In genomic region chr11:103235702-103236101, GRCm38 (mm10) we compare ENCODE assay signal across 12 mouse cellular contexts. TPM values are rescaled to one million over a fixed set of nuclear protein-coding genes. Genes with fewer than 3 reads are reported as not detected.
A peak's percentile ranks its signal among the peaks of the same experiment; 100 is the strongest.
DNase-seq lines count a peak whose midpoint lies in the region; ATAC-seq and TF ChIP-seq lines count a peak whose summit lies in the region.
"Had no signal": no experiment of that assay in that cellular context is flagged by ENCODE, and none has a peak within 500 bp of the region (broad histone marks: within the 10 kb centered on the region; RNA-seq: fewer than 3 reads in every experiment).

No protein-coding gene starts in this region.

- no peak overlapping the region for H3K27ac ChIP-seq in lung, embryonic 14.5 days (ENCODE audit: low read depth)
- 0 out of 2 replicates have a peak overlapping the region, but pooled peaks have one; percentile 5 for H3K27ac ChIP-seq in heart, embryonic 15.5 days
- peak overlapping the region; percentile 38 for H3K27ac ChIP-seq in small intestine, adult 2 months (ENCODE audit: insufficient read depth, low read depth, low read length)
- H3K27ac ChIP-seq: stomach, embryonic 15.5 days had no signal

- H3K9ac ChIP-seq in lung, embryonic 14.5 days, result no peak overlapping the region; the same call in 1 of the 2 replicates
- no peak overlapping the region for H3K9ac ChIP-seq in heart, embryonic 15.5 days
- H3K9ac ChIP-seq: liver, postnatal 0 days; stomach, embryonic 15.5 days had no signal

- H3K9me3 ChIP-seq in lung, embryonic 14.5 days (ENCODE audit: low read depth, low read length), result no peaks in the 10 kb centered on the region
- no peaks in the 10 kb centered on the region for H3K9me3 ChIP-seq in heart, embryonic 15.5 days (replicated peaks)
- H3K9me3 ChIP-seq: stomach, embryonic 15.5 days had no signal

- H3K27me3 ChIP-seq in lung, embryonic 14.5 days (ENCODE audit: insufficient read depth, low read length), result no peaks in the 10 kb centered on the region
- H3K27me3 ChIP-seq in heart, embryonic 15.5 days, result no peaks in the 10 kb centered on the region
- H3K27me3 ChIP-seq in small intestine, adult 2 months (ENCODE audit: control insufficient read depth, insufficient read depth, low read length), result no peaks in the 10 kb centered on the region
- H3K27me3 ChIP-seq: stomach, embryonic 15.5 days had no signal

- WGBS in lung, embryonic 14.5 days, result 41% methylated on average over 11 of the region's 11 CpGs
- 55% methylated on average over 11 of the region's 11 CpGs for WGBS in heart, embryonic 15.5 days
- 70% methylated on average over 11 of the region's 11 CpGs for WGBS in small intestine, adult 2 months

- peaks cover 49% of the 10 kb centered on the region for H3K36me3 ChIP-seq in lung, embryonic 14.5 days (ENCODE audit: insufficient read depth)
- H3K36me3 ChIP-seq in heart, embryonic 15.5 days, result peaks cover 30% of the 10 kb centered on the region
- peaks cover 48% of the 10 kb centered on the region for H3K36me3 ChIP-seq in small intestine, adult 2 months (ENCODE audit: control insufficient read depth, insufficient read depth, low read length)

- no peak for DNase-seq in frontal cortex, postnatal 25 days (ENCODE audit: low spot score in 2 of 2)
- DNase-seq in lung, embryonic 14.5 days, result peak; percentile 65
- DNase-seq in lung, postnatal 25 days (ENCODE audit: low spot score), result no peak
- DNase-seq in right cerebral cortex, postnatal 10 days (ENCODE audit: low spot score in 2 of 2), result no peak
- no peak for DNase-seq in adrenal gland, postnatal 10 days
- DNase-seq: B cell, adult 2 months; liver, postnatal 0 days had no signal

- TF ChIP-seq POLR2A in small intestine, adult 2 months (IDR thresholded peaks at IDR 0.05; ENCODE audit: low read depth, low read length), result no peak

- H3K4me3 ChIP-seq in lung, embryonic 14.5 days (ENCODE audit: low read depth, low read length), result no peak overlapping the region
- no peak overlapping the region for H3K4me3 ChIP-seq in heart, embryonic 15.5 days
- H3K4me3 ChIP-seq in small intestine, adult 2 months (ENCODE audit: low read depth, low read length), result no peak overlapping the region
- H3K4me3 ChIP-seq: stomach, embryonic 15.5 days had no signal

- H3K4me2 ChIP-seq in lung, embryonic 14.5 days, result no peak overlapping the region
- H3K4me2 ChIP-seq in heart, embryonic 15.5 days, result no peak overlapping the region
- H3K4me2 ChIP-seq: stomach, embryonic 15.5 days had no signal

- ATAC-seq in frontal cortex, adult (ENCODE audit: low TSS enrichment), result peak; percentile 75
- peak; percentile 47; the same call in 1 of the 2 replicates for ATAC-seq in lung, embryonic 14.5 days (ENCODE audit: insufficient read depth)
- ATAC-seq in heart, embryonic 15.5 days (replicated peaks; ENCODE audit: insufficient number of reproducible peaks, insufficient read depth, low FRiP score, low read depth), result no peak
- ATAC-seq: liver, postnatal 0 days had no signal

- no peaks in the 10 kb centered on the region for H3K4me1 ChIP-seq in lung, embryonic 14.5 days (ENCODE audit: insufficient read depth)
- peaks cover 9% of the 10 kb centered on the region for H3K4me1 ChIP-seq in heart, embryonic 15.5 days (replicated peaks)
- peaks cover 5% of the 10 kb centered on the region for H3K4me1 ChIP-seq in small intestine, adult 2 months (ENCODE audit: control insufficient read depth, insufficient read depth, insufficient read length, low read length)
- H3K4me1 ChIP-seq: stomach, embryonic 15.5 days had no signal

- no peak for TF ChIP-seq CTCF in lung, embryonic 14.5 days (IDR thresholded peaks at IDR 0.05; ENCODE audit: low read depth)
- TF ChIP-seq CTCF in small intestine, adult 2 months (IDR thresholded peaks at IDR 0.05; ENCODE audit: extremely low read depth, insufficient read length, insufficient replicate concordance, low read depth, low read length), result no peak

RNA-seq across cellular contexts. Expression of gene Spata32, which starts 17.5 kb away (rescaled TPM):
- not detected in 2 replicates for polyA plus RNA-seq in lung, embryonic 14.5 days (2014; fragmentation: Nextera tagmentation; extraction: Ambion mirVana)
- not detected in 2 replicates for polyA plus RNA-seq in heart, embryonic 15.5 days (2015; fragmentation: Nextera tagmentation; extraction: Ambion mirVana)
- polyA plus RNA-seq in small intestine, adult 2 months (2012; rRNA removed), result not detected in 2 replicates
- not detected for total RNA-seq in adrenal gland, postnatal 10 days (2021)
- polyA plus RNA-seq: heart, embryonic 14.5 days; liver, postnatal 0 days; stomach, embryonic 15.5 days had no signal

RNA-seq across cellular contexts. Expression of gene 1700023F06Rik, which starts 27.3 kb away (rescaled TPM):
- polyA plus RNA-seq in lung, embryonic 14.5 days (2014; fragmentation: Nextera tagmentation; extraction: Ambion mirVana), result 0.89 and 1.2 TPM in 2 replicates
- polyA plus RNA-seq in heart, embryonic 15.5 days (2015; fragmentation: Nextera tagmentation; extraction: Ambion mirVana), result 0.18 and 0.37 TPM in 2 replicates
- 0.50 and 0.51 TPM in 2 replicates for polyA plus RNA-seq in small intestine, adult 2 months (2012; rRNA removed)
- under 1 TPM in 1 of 2 experiments, not detected in 1; 0.27 TPM for total RNA-seq in adrenal gland, postnatal 10 days (2021)

RNA-seq across cellular contexts. Expression of gene Map3k14, which starts 31.6 kb away (rescaled TPM):
- 3.1 and 3.9 TPM in 2 replicates for polyA plus RNA-seq in lung, embryonic 14.5 days (2014; fragmentation: Nextera tagmentation; extraction: Ambion mirVana)
- 1.8 and 4.3 TPM in 2 replicates for polyA plus RNA-seq in heart, embryonic 15.5 days (2015; fragmentation: Nextera tagmentation; extraction: Ambion mirVana)
- polyA plus RNA-seq in small intestine, adult 2 months (2012; rRNA removed), result 9.9 and 12.7 TPM in 2 replicates
- 1 to 10 TPM; 5.2 to 6.9 TPM for total RNA-seq in adrenal gland, postnatal 10 days (2021)
